Mouse (Mus musculus): ENCODE data around the gene Clrn2. TPM values are rescaled to one million over a fixed set of nuclear protein-coding genes. Genes with fewer than 3 reads are reported as not detected.

The Clrn2 gene
- polyA plus RNA-seq, 1 experiment from 2014 or later = not detected

DNA sequence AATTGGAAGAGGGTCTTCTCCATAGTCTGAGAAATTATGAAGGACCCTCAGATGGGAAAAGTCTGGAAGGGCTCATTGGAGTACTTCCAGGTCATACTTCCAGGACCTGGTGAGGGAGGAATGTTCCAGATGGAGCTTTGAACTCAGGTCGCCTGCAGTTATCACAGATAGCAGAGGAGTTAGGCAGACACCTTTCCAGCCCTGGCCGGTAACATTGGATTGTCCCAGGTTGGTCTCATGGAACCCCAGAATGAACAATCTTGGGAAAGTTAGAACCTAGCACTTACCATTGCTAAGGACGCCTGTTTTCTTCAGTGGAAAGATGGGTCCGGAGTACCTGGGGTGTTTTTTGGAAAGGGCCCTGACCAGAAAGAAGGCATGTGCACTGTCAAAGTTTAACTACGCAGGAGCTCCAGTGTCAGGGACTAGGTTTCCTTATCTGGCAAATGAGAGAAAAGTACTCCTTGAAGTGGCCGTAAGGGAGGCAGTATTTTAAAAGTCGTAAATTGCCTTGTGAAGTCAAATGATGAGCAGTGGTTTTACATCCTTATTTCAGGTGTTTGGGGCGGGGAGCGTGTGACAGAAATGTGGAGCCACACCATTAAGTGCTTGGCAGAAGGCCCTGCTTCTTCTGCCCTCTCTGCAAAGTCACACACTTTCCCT is 40.7 kb downstream of the Clrn2 start:
- Histone ChIP-seq H3K27ac (ENCODE audit: low read depth) (no peak overlapping the region), H3K4me2 (ENCODE audit: low read length) (peak overlapping the region; percentile 79), H3K9me3 (ENCODE audit: control insufficient read depth, low read length) (no peaks in the 10 kb centered on the region), H3K9ac (ENCODE audit: low read length) (peak overlapping the region; percentile 82), H3K36me3 (ENCODE audit: control insufficient read depth, insufficient read depth, low read length) (peaks cover 37% of the 10 kb centered on the region), H3K27me3 (replicated peaks; ENCODE audit: control insufficient read depth, insufficient read depth, low read length) (no peaks in the 10 kb centered on the region), H3K4me1 (replicated peaks; ENCODE audit: control insufficient read depth, insufficient read depth, low read length) (peaks cover 13% of the 10 kb centered on the region), H3K4me3 (ENCODE audit: low read depth, low read length) (peak overlapping the region; percentile 75)
- 54% methylated on average over 9 of the region's 9 CpGs for WGBS
- ATAC-seq (replicated peaks; ENCODE audit: low FRiP score, low TSS enrichment, low read depth) = peak; percentile 1; the same call in 1 of the 2 replicates
- DNase-seq (ENCODE audit: low spot score) = no peak

DNA sequence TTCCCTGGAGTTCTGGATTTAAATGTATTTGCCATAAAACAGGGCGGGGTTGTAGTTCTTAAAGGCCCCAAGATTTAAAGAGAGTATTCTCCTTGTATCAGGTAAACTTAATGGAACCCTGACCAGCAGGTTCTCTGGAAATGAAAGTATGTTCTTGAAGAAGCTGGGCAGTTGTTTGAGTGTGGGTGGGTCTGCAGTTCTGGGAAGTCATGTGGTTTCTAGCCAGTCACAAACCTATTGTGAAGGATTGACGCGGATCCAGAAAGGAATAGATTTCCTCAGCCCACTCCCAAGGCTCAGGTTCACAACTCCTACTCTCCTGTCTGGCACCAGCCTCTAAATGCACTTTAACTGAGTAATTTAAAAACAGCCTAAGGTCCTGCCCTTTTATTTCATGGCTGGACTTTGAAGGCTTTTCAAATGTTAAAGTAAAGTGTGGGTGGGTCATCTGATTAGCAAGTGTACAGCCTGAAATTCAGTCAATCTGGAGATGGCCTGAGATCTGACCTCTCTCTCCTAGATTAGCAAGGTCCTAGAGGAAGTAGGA is 42.0 kb downstream of the Clrn2 start:
- Histone ChIP-seq H3K27ac (ENCODE audit: low read depth) (no peak overlapping the region), H3K9ac (ENCODE audit: low read length) (no peak overlapping the region)

DNA sequence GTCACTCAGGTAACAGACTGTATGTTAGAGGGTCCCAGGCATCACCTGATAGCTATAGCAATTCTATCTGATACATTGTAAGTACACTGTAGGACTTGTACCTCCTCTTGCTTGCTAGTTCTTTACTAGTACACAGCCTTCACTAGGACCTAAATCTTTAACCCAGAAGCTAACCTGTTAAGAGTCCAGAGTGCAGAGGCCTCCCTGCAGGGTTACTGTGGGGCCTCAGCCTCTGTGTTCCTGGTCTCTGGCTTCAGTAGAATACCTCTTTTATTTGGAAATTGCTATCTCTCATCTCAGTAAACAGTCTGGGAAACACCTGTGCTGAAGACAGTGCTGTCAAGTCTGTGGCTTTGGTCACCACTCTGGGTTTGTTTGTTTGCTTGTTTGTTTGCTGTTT is 42.5 kb downstream of the Clrn2 start:
- Histone ChIP-seq H3K36me3 (ENCODE audit: control insufficient read depth, insufficient read depth, low read length) (peaks cover 53% of the 10 kb centered on the region), H3K9me3 (ENCODE audit: control insufficient read depth, low read length) (no peaks in the 10 kb centered on the region), H3K9ac (ENCODE audit: low read length) (no peak overlapping the region), H3K4me2 (ENCODE audit: low read length) (no peak overlapping the region), H3K4me3 (ENCODE audit: low read depth, low read length) (no peak overlapping the region), H3K27ac (ENCODE audit: low read depth) (no peak overlapping the region), H3K4me1 (replicated peaks; ENCODE audit: control insufficient read depth, insufficient read depth, low read length) (peaks cover 13% of the 10 kb centered on the region), H3K27me3 (replicated peaks; ENCODE audit: control insufficient read depth, insufficient read depth, low read length) (no peaks in the 10 kb centered on the region)
- ATAC-seq (replicated peaks; ENCODE audit: low FRiP score, low TSS enrichment, low read depth) = no peak
- DNase-seq (ENCODE audit: low spot score) = no peak

More for the DNA sequence above, 42.0 kb downstream of the Clrn2 start:
- Histone ChIP-seq H3K4me3 (ENCODE audit: low read depth, low read length) (no peak overlapping the region), H3K9me3 (ENCODE audit: control insufficient read depth, low read length) (no peaks in the 10 kb centered on the region), H3K4me2 (ENCODE audit: low read length) (no peak overlapping the region), H3K27me3 (replicated peaks; ENCODE audit: control insufficient read depth, insufficient read depth, low read length) (no peaks in the 10 kb centered on the region), H3K4me1 (replicated peaks; ENCODE audit: control insufficient read depth, insufficient read depth, low read length) (peaks cover 13% of the 10 kb centered on the region), H3K36me3 (ENCODE audit: control insufficient read depth, insufficient read depth, low read length) (peaks cover 48% of the 10 kb centered on the region)
- WGBS = 85% methylated on average over 3 of the region's 3 CpGs
- DNase-seq (ENCODE audit: low spot score) = no peak
- no peak for ATAC-seq (replicated peaks; ENCODE audit: low FRiP score, low TSS enrichment, low read depth)

DNA sequence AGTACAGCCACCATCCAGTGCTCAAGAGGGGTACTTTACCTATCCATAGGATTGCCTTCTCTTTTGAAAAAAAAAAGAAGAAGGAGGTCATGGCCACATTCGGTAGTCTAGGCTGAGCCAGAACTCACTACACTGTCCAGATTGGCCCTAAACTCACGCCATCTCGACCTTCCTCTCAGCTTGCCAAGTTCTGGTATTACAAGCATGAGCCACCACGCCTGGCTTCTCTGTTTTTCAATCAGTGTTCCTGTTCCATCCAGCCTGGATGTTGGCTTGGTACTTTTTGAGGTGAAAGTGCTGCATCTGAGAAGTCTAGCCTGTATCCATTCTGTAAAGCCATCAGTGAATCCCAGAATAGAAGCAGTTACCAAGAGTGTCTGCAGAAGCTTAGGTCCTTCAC is 42.9 kb downstream of the Clrn2 start:
- Histone ChIP-seq H3K4me2 (ENCODE audit: low read length) (no peak overlapping the region), H3K9ac (ENCODE audit: low read length) (no peak overlapping the region), H3K4me1 (replicated peaks; ENCODE audit: control insufficient read depth, insufficient read depth, low read length) (peaks cover 13% of the 10 kb centered on the region), H3K27ac (ENCODE audit: low read depth) (no peak overlapping the region), H3K4me3 (ENCODE audit: low read depth, low read length) (no peak overlapping the region), H3K27me3 (replicated peaks; ENCODE audit: control insufficient read depth, insufficient read depth, low read length) (no peaks in the 10 kb centered on the region), H3K9me3 (ENCODE audit: control insufficient read depth, low read length) (no peaks in the 10 kb centered on the region), H3K36me3 (ENCODE audit: control insufficient read depth, insufficient read depth, low read length) (peaks cover 54% of the 10 kb centered on the region)
- DNase-seq (ENCODE audit: low spot score) (no peak), ATAC-seq (replicated peaks; ENCODE audit: low FRiP score, low TSS enrichment, low read depth) (no peak)
- WGBS = 91% methylated on average over 4 of the region's 4 CpGs

DNA sequence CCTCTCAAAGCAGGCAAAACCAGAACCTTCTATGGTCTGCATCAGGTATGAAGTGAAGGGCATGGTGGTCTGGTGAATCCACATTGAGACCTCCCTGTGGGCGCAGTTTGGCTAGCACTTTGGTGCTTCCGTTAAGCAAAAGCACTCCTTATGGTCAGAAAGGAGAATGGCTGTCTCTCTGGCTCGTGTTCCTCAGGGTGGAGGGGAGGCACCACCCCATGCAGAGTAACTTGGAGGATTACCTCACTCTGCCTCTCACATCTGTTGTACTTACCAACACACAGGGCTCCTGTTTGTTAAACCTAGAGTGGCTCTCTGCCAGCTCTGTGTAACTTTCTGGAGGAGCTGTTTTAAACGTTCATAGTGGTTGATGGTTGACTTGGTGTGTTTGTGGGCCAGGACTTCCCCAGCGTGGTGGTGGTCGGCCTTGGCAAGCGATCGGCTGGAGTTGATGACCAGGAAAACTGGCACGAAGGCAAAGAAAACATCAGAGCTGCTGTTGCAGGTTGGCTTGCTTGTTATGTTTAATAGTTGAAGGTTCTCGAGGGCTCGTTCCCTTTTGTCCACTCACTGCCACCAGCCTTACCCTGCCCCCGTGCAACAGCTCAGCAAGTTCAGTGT is 43.5 kb downstream of the Clrn2 start:
- ATAC-seq (replicated peaks; ENCODE audit: low FRiP score, low TSS enrichment, low read depth) (no peak), DNase-seq (ENCODE audit: low spot score) (no peak)
- Histone ChIP-seq H3K4me1 (replicated peaks; ENCODE audit: control insufficient read depth, insufficient read depth, low read length) (peaks cover 13% of the 10 kb centered on the region), H3K4me3 (ENCODE audit: low read depth, low read length) (no peak overlapping the region), H3K4me2 (ENCODE audit: low read length) (no peak overlapping the region), H3K9me3 (ENCODE audit: control insufficient read depth, low read length) (no peaks in the 10 kb centered on the region), H3K36me3 (ENCODE audit: control insufficient read depth, insufficient read depth, low read length) (peaks cover 60% of the 10 kb centered on the region), H3K27ac (ENCODE audit: low read depth) (no peak overlapping the region), H3K9ac (ENCODE audit: low read length) (no peak overlapping the region), H3K27me3 (replicated peaks; ENCODE audit: control insufficient read depth, insufficient read depth, low read length) (no peaks in the 10 kb centered on the region)
- WGBS = 90% methylated on average over 12 of the region's 12 CpGs

DNA sequence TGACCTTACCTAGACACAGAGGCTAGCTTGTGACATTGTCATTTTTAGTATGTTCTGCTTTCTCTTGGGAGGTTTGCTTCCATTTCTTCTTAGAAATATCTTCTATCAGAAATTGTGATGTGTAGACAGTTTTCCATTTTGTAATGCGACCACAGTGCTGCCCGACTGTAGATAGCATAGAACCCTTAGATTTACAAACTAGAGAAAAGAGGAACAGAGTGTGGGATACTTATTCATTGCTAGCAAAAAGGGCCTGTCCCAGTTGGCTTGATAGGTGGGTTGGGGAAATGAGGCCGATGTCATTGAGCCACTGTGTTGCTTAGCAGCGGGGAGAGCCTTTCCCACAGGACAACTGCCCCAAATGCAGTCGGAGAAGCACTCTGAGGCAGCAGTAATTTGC is 44.0 kb downstream of the Clrn2 start:
- H3K36me3 ChIP-seq (ENCODE audit: control insufficient read depth, insufficient read depth, low read length) = peaks cover 65% of the 10 kb centered on the region
- peaks cover 13% of the 10 kb centered on the region for H3K4me1 ChIP-seq (replicated peaks; ENCODE audit: control insufficient read depth, insufficient read depth, low read length)
- H3K9ac ChIP-seq (ENCODE audit: low read length) = no peak overlapping the region
- H3K4me2 ChIP-seq (ENCODE audit: low read length) = no peak overlapping the region
- H3K9me3 ChIP-seq (ENCODE audit: control insufficient read depth, low read length) = no peaks in the 10 kb centered on the region
- ATAC-seq (replicated peaks; ENCODE audit: low FRiP score, low TSS enrichment, low read depth) (no peak), DNase-seq (ENCODE audit: low spot score) (no peak)
- 93% methylated on average over 5 of the region's 5 CpGs for WGBS
- H3K4me3 ChIP-seq (ENCODE audit: low read depth, low read length) = no peak overlapping the region
- H3K27ac ChIP-seq (ENCODE audit: low read depth) = no peak overlapping the region
- H3K27me3 ChIP-seq (replicated peaks; ENCODE audit: control insufficient read depth, insufficient read depth, low read length) = no peaks in the 10 kb centered on the region

DNA sequence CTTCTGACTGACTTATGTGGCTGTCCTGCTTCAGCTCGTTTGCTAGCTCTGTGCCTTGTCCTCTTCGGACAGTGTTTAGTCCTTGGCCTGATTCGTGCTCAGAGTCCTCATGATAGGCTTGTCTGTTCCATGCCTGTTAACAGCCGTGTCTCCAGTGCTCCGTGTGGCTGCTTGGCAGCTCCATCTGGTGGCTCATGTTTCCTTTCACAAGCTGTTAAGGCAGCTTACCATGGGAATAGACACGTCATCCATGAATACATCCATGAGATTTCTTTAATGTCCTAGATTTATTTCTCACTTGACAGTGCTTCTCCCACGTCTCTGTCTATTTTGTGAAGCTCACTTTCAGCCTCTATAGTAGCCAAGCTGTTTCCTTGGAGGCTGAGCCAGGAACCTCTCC is 56.5 kb downstream of the Clrn2 start:
- no peak overlapping the region for H3K27ac ChIP-seq (ENCODE audit: low read depth)
- no peak overlapping the region for H3K9ac ChIP-seq (ENCODE audit: low read length)
- no peaks in the 10 kb centered on the region for H3K27me3 ChIP-seq (replicated peaks; ENCODE audit: control insufficient read depth, insufficient read depth, low read length)
- no peak overlapping the region for H3K4me3 ChIP-seq (ENCODE audit: low read depth, low read length)
- no peak for ATAC-seq (replicated peaks; ENCODE audit: low FRiP score, low TSS enrichment, low read depth)
- no peak for DNase-seq (ENCODE audit: low spot score)
- WGBS = 88% methylated on average over 7 of the region's 7 CpGs
- no peaks in the 10 kb centered on the region for H3K4me1 ChIP-seq (replicated peaks; ENCODE audit: control insufficient read depth, insufficient read depth, low read length)
- H3K4me2 ChIP-seq (ENCODE audit: low read length) = no peak overlapping the region
- H3K36me3 ChIP-seq (ENCODE audit: control insufficient read depth, insufficient read depth, low read length) = peaks cover 79% of the 10 kb centered on the region
- no peaks in the 10 kb centered on the region for H3K9me3 ChIP-seq (ENCODE audit: control insufficient read depth, low read length)

DNA sequence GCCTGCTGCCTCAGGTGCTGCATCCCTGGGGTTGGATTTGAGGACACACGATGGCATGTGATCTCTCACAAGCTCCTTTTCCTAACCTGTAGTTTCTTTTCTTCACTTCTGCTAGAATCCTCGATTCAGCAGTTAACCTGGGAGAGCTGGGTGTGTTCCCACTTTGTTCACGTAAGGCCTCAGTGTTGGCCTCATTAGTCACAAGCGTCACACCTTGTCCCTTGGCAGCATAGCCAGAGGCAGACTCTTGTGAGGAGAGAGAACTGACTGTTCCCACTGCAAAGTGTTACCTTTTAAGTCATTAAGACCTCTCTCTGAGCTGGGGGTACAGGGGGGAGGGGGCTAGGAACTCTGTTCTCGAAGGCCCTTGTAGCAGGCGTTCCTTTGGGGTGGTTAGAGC is 59.4 kb downstream of the Clrn2 start:
- Histone ChIP-seq H3K4me3 (ENCODE audit: low read depth, low read length) (no peak overlapping the region), H3K9me3 (ENCODE audit: control insufficient read depth, low read length) (no peaks in the 10 kb centered on the region), H3K4me2 (ENCODE audit: low read length) (no peak overlapping the region), H3K4me1 (replicated peaks; ENCODE audit: control insufficient read depth, insufficient read depth, low read length) (no peaks in the 10 kb centered on the region), H3K9ac (ENCODE audit: low read length) (no peak overlapping the region), H3K27ac (ENCODE audit: low read depth) (no peak overlapping the region), H3K36me3 (ENCODE audit: control insufficient read depth, insufficient read depth, low read length) (peaks cover 54% of the 10 kb centered on the region), H3K27me3 (replicated peaks; ENCODE audit: control insufficient read depth, insufficient read depth, low read length) (no peaks in the 10 kb centered on the region)
- 87% methylated on average over 6 of the region's 6 CpGs for WGBS
- ATAC-seq (replicated peaks; ENCODE audit: low FRiP score, low TSS enrichment, low read depth) (no peak), DNase-seq (ENCODE audit: low spot score) (no peak)

DNA sequence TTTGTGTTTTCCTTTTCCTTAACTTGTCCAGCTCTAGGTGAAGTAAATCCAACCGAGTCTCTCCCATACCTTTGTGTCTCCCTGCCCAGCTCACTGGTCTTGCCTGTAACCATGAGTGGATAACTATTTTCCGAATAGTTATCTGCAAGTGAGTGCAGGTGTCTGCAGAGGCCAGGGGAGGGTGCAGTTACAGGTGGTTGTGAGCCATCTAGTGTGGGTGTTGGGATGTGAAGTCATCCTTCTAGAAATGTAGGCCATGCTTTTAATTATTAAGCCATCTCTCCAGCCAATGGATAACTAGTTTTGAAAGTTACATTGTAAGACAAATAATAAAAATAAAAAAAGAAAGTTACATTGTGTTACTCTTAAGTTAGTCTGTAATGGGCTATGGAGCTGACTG is 60.0 kb downstream of the Clrn2 start:
- DNase-seq (ENCODE audit: low spot score) = no peak
- Histone ChIP-seq H3K27me3 (replicated peaks; ENCODE audit: control insufficient read depth, insufficient read depth, low read length) (no peaks in the 10 kb centered on the region), H3K4me2 (ENCODE audit: low read length) (no peak overlapping the region), H3K9ac (ENCODE audit: low read length) (no peak overlapping the region), H3K9me3 (ENCODE audit: control insufficient read depth, low read length) (no peaks in the 10 kb centered on the region), H3K4me3 (ENCODE audit: low read depth, low read length) (no peak overlapping the region), H3K27ac (ENCODE audit: low read depth) (no peak overlapping the region), H3K4me1 (replicated peaks; ENCODE audit: control insufficient read depth, insufficient read depth, low read length) (no peaks in the 10 kb centered on the region), H3K36me3 (ENCODE audit: control insufficient read depth, insufficient read depth, low read length) (peaks cover 50% of the 10 kb centered on the region)
- 81% methylated on average over 2 of the region's 2 CpGs for WGBS
- ATAC-seq (replicated peaks; ENCODE audit: low FRiP score, low TSS enrichment, low read depth) = no peak

All from intestine, embryonic 14.5 days (tissue).